Mouse (Mus musculus): ENCODE measurements at regions not wholly inside any gene's neighbourhood (a gene's known extent, or its start where the extent isn't known, plus 50 kb on each side); places are given as distances from the start of the nearest gene placed in this dataset.

DNA sequence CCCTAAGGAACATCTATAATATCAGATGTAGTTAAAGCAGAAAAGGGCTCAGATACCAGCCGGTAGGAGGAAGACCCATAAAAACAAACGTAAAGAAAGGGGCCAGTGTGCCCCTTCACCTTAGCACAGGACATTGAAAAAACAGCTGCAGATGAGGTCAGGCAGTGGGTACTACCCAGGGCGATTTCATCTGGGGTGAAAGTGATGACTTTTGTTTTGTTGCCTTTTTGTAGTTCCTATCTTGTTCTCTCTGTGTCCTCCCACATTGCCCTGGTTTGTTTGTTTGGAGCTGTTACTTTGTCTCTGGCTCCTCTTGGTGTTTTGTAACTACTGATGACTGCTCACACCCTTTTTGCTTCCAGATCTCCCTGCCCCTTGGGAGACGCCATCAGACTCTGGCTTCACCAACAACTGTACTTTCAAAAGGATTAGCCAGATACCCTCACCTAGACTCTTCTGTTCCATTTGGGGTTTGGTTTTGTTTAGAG, 383.4 kb downstream of the Atp6ap1l start:
- no peak for TF ChIP-seq CTCF (IDR thresholded peaks at IDR 0.05; ENCODE audit: borderline replicate concordance, insufficient read depth, low read length)
- no peak for TF ChIP-seq POLR2A (IDR thresholded peaks at IDR 0.05; ENCODE audit: low read depth, low read length)

Measured in embryonic fibroblast, embryonic 13.5 days (primary cell).